Mouse (Mus musculus) lung, postnatal 14 days (tissue): Measurements from ENCODE around the gene Gm10447.
"Not testable (repeated sequence)": the region's sequence is repeated elsewhere in the genome, so short reads cannot be mapped to it uniquely, and the experiment has no call there.

ENCODE experiments used
- DNase-seq: peaks from one replicate; pipeline ENCODE4 v3.0.0; 2021

The Gm10447 gene

DNA sequence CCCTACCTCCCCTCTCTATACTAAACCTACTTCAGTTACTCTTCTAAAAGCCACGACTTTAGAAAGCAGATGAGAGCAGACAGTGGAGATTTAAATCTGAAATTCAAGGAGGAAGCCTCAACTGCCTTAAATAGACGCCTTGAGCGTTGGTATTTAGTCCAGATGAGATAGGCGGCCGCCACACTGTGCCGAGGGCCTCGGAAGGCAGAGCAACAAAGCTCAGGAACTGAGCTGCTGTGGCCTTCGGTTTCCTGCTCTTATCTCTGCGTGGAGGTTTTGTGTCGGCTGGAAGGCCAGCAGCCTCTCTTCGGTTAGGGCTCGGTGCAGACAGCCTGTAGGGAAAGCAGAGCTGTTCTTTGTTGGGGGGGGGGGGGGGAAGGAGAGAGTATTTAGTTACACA is 15.0 kb downstream of the Gm10447 start:
- no peak for DNase-seq

DNA sequence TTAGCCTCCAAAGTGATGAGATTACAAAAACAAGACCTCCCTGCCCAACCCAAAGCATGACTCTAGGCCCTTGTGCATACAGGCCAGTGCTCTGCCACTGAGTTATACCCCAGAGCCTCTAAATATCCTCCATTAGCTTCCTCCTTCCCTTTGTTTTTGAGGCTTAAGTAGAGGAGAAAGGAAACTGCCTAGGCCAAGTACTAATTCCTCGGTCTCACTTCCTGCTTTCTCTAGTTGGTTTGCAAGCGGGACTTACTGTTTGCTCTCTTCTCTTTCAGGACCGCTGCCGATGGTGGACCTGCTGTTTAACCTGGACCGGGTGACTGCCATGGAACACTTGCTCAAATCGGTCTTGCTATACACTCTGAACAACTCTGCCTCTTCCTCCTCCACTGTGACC is 20.6 kb downstream of the Gm10447 start:
- DNase-seq: no peak

DNA sequence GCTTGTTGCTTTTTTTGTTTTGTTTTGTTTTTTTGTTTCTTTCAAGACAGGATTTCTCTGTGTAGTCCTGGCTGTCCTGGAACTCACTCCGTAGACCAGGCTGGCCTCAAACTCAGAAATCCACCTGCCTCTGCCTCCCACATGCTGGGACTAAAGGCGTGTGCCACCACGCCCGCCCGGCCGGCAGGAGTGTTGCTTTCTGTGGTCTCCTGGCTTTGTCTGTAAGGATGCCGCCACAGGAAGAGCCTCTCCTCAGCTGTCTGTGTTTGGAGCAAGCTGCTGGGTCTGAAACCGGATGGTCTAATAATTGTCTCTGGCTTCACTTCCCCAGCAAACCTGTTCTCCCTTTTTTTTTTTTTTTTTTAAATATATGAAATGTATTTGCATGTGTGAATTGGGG is 21.4 kb downstream of the Gm10447 start:
- no peak for DNase-seq

DNA sequence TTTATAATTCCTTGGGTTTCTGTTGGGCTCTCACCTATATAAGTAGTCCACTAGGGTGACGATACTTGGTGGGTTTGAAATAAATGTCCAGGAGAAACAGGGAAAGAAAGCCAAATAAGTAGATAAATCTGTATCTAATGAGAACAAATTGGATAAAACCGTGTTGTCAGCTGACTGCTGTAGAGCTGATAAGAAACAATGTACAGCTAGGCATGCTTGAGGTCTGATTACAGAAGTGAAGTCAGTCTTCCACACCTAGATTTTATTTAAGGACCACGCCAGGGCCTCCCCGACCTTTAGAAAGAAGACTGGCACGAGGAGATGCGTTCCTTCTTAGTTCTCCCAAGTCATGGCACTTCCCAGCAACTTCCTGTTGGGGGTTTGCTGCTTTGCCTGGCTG is 23.9 kb downstream of the Gm10447 start:
- no peak for DNase-seq

DNA sequence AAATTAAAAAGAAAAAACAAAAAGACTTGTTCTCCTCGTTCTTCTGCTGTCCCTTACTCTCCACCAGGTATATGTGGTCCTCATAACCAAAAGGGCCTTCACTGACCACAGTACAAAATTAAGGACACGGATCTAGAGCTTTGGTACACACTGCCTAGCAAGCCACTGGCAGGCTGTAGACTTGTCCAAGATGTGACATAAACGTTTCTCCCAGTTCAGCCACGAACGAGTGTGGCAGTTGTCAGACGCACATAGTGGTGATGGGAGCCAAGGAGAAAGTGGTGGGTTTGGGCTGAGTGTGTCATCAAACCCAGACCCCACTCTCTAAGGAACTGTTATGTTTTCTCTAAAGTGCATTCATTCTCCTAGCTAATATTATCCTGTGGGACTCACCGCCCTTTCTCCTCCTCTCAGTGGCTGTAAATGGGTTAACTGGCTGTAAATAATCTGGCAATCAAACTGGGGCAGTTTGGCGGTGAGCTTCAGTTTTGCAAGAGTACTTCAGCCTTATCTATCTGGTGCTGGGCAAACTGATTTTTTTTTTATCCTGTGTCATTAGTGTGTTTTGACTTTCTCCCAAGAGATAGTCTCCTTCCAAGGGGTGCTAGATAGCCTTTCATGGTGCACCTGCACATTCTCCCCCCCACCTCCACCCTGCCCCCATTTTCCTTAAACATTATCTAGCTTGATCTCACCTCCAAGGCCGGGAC is 25.4 kb downstream of the Gm10447 start:
- DNase-seq: no peak

DNA sequence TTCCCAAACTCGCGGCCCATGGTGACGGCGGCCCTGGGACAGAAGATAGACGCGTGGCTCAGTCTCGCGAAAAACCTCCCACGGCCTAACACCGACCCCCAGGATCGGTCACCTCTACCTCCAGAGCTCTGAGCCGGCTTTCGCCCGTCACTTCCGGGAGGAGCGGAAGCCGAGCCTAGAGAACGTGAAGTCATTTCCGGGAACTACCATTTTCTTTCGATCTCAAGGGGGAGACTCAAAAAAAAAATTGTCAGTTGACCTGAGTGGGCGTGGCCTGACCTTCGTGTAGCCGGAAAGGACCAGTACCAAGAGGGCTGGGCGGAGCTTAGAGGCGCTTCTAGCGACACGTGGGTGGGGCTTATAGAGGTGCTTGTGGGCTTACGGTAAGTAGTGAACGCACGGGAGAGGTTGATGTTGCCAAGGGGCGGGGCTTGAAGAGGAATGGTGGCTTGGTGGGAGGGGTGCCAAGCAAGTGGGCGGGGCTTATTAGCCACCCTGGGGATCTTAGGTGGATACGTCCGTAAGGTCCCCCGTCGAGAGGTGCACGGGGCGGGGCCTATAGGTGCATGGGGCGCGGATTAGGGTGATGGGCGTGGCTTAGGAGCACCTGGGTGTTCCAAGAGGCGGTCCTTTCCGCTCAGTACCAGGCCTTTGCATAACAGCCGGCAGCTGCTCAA is 26.1 kb downstream of the Gm10447 start, which contains the start of the genes Uqcrq and Gdf9:
TSS of gene Uqcrq (minus strand) at position 162 of the 677 bp plus-strand sequence.
TSS of gene Gdf9 (plus strand) at position 354 of the 677 bp plus-strand sequence.
- peak; percentile 99 for DNase-seq

DNA sequence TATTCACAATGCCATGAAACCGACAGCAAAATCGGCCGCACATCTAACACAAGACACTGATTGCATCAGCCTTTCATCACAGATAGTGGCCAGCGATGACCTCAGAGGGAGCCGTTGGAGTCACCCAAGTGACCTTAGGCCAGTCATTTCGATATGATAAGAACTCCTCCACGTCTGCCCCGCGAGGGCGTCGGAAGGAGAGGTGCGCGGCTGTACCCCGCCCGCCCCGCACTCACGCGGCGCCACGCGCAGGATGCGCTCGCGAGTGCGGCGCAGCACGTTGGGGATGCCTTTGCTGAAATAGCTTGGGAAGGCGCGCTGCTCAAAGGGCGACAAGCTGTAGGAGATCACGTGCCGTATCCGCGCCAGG is 26.6 kb downstream of the Gm10447 start:
- DNase-seq: peak; percentile 29

DNA sequence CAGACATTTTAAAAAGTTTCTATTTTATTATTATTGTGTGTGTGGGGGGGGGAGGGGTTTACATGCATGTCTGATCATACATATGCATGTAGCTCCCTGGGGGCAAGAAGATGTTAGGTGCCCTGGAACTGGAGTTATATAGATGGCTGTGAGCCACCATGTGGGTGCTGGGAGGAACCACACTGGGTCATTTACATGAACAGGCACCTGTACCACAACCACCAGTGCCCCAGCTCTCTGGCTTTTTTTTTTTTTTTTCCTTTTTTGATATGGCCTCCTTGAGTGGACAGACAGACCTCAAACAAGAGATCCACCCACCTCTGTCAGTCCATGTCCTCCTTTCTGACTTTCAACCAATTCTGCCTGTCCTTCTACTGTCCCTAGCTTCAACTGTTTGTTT is 27.7 kb downstream of the Gm10447 start:
- no peak for DNase-seq

DNA sequence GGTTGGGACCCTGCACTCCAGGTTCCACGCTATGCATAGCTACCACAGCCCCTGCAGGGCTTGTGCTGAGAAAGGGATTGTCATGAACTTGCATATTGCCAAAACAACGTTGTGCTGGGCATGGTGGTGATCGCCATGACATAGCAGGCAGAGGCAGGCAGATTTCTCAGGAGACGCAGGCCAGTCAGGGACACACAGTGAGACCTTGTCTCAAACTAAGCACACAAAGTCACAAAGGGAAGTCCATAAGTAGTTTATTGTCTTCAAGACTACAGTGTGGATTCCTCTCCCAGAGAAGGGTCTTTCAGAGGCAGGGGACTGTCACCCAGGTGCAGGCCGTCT is 28.2 kb downstream of the Gm10447 start:
- DNase-seq: no peak

DNA sequence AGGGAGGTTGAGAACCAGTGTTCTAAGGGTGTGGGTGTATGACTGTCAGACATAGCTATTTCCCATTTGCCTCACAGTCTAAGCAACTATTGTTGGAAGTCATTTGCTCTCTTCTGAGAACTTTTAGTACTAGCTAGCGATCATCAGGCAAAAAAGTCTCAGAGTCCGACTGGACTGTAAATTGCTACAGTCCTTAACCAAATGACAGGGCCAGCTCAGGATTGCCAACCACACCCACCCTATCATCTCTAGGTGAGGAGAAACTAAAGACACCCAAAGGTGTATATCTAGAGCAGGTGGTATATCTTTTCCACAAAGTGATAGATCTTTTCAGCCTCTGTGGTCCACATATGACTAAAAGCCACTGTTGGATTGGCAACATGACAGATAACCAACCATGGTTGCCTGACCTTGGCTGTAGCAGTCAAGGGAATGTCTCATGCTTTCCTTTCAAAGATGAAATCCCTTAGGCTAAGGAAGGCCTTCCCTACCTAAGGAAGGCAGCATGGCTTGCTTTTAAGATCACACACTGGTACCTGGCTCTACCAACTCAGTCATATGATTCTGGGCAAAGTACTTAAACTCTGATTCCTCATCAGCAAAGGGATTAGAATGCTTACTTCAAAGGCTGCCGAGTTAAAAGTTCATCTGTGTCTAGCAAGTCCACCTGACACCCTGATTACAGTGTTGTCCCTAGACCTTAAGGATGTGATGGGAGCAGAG is 28.8 kb downstream of the Gm10447 start:
- DNase-seq: no peak

DNA sequence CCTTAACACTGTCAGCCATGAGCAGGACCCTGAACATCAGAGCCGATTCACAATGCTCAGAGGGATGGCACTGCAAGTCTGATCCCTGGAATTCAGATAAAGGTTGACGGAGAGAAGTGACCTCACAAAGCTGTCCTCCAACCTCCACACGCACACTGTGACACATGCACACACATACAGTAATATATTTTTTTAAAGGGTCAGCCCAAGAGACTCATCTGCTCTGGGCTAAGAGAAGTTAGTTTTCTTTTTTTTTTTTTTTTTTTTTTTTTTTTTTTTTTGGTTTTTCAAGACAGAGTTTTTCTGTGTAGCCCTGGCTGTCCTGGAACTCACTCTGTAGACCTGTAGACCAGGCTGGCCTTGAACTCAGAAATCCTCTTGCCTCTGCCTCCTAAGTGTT is 30.0 kb downstream of the Gm10447 start:
- not testable (repeated sequence) for DNase-seq

DNA sequence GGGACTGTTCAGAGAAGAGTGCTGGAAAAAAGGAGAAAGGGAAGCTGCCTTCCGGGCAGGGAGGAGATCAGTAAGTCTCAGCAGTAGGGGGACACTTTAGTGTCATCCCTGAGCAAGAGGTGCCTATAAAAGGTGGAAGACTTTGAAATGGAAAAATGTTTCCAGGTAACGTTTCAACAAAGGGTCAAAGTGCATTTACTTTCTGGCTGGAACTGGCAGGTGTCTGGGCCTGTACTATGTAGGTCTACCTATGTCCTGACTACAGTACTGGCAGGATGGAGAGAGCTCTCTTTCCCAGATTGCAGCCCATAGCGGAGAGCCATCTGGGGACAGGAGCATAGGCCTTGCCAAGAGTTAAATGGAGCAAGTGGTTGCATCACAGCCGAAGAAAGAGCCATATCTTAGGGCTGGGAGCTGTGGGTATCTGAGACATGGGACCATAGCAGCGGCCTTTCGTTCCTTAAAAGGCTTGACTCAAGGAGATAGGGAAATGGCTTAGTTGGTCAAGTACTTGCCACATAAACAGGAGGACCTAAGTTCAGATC is 31.1 kb downstream of the Gm10447 start:
- DNase-seq: no peak

DNA sequence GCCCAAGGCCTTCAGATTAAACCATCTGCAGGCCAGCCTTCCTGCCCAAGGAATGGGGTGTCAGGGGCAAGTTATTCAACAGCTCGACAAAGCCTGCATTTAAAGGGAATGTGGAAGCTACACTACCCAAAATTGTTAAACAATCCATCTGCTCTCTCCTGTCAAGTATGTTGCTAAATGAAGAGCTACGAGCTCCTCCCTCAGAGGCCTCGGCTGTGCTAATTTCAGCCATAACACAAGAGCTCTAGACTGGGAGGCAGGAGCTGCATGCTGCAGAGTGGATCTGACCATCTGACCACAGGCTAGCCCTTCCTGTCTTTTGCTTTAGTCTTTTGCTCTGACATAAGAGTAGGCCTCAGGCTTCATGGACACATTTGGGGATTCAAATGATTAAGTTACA is 31.7 kb downstream of the Gm10447 start:
- no peak for DNase-seq

DNA sequence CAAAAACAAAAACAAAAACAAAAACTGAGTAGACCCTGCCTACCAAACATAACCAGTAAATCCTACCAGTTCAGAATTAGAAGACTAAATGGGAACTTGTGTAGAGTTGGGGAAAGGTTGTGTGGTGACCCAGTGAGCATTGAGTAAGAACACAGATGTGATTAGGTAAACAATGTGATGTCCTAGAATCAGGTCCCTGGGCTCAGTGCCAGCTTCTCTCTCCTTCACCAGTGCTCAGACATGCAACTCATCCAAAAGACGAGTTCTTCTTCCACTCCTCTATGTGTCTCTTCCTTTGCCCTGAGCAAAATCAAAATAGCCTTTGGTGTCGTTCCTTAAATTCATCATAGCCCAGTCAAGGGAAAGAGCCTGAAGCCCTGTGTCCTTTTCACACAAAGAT is 32.1 kb downstream of the Gm10447 start:
- DNase-seq: peak; percentile 39

DNA sequence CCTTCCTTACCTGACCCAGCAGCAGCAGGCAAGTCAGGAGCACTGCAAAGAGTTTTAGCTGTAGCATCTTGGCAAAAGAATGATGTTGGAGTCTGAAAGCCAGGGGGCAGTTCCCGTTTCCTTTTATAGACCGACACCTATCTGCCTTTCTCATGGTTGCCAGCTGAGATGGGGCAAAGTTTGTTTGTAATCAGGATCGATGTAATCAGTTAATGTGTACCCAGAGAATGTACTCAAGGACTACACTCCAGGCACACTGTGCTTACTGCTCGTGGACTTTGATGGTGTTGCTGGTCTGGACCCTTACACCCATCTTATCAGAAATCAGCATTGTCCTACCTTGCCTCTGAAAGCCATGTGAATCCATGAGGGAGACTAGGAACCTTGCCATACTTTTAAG is 33.9 kb downstream of the Gm10447 start, which contains the start of gene Leap2:
TSS of gene Leap2 (minus strand) at position 135 of the 400 bp plus-strand sequence.
- no peak for DNase-seq

DNA sequence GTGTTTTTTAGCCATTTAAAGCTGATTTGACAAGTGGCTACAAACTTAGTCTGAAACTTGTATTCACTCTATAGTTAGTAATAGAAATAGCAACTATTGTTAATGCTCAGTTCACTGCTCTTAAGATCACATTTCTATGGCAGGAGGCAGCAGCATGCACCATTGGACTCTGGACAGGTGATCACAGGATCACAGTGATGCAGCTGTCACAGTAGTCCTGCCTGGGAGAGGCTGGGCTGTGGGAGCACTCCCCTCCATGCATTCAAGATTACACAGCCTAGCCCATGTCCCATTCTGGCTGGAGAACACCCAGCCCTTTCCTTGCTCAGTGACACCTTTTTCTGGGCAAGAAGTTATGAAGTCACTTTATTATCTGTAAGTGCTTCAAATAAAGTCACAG is 38.9 kb downstream of the Gm10447 start:
- no peak for DNase-seq

DNA sequence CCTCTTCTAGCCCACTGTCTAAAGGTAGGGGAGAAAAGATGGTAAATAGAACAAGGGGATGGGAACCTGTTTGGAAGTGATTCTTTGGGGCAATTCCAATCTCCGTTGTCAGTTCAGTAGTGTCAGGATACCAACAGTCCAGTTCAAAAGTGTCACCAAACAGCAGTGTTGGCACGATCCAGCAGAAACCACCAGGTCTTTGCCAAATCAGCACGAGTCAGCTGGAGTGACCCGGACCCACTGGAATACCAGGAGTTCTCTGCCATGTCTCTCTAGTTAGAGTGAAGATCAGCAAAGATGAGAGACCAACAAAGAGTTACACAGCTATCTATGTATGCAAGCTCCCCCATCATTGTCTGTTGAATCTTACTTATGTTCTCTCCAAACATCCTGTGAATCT is 43.0 kb downstream of the Gm10447 start:
- no peak for DNase-seq

DNA sequence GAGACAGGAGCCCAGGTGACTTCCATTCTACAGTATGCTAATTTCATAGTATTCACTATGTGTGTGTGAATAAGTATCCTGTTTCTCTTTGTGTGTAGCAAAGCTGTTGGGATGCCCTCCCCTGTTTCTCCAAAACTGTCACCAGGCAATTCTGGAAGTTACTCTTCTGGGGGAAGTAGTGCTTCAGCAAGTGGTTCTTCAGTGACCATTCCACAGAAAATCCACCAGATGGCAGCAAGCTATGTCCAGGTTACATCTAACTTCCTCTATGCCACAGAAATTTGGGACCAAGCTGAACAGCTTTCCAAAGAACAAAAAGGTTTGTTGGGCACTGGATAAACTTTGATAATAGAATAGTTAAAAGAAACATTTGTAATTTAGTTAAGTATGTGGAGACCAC is 45.2 kb downstream of the Gm10447 start:
- peak; percentile 11 for DNase-seq
